Mouse (Mus musculus) intestine, embryonic 14.5 days (tissue): ENCODE measurements around the gene Cd300lb. TPM values are rescaled to one million over a fixed set of nuclear protein-coding genes. Genes with fewer than 3 reads are reported as not detected.

Experiments
- ATAC-seq: fragments of 200-750 bp; cut with Nextera tagmentation; replicated peaks from 2 replicates; pipeline ENCODE4 v1.8.0; 2017; ENCODE audit warnings: low read depth, moderate number of reproducible peaks, moderate TSS enrichment, moderate library complexity; ENCODE audit not compliant: low FRiP score, low TSS enrichment
- DNase-seq: peaks from one replicate; pipeline ENCODE4 v3.0.0-alpha.2; 2018; ENCODE audit warnings: low spot score
- H3K27ac ChIP-seq: fragments of 300-500 bp; sonication (generic); 2 replicates; pipeline ENCODE4 v1.5.1; 2014; ENCODE audit warnings: low read depth, mild to moderate bottlenecking, control low read depth
- H3K27me3 ChIP-seq: fragments of 300-500 bp; sonication (generic); replicated peaks from 2 replicates; pipeline ENCODE4 v1.6.1; 2014; ENCODE audit warnings: low read length, control low read depth; ENCODE audit not compliant: control insufficient read depth, insufficient read depth
- H3K36me3 ChIP-seq: fragments of 300-500 bp; sonication (generic); 2 replicates; pipeline ENCODE4 v1.6.1; 2014; ENCODE audit warnings: low read length, control low read depth; ENCODE audit not compliant: control insufficient read depth, insufficient read depth
- H3K4me1 ChIP-seq: fragments of 300-500 bp; sonication (generic); replicated peaks from 2 replicates; pipeline ENCODE4 v1.6.1; 2014; ENCODE audit warnings: low read length, control low read depth, mixed read lengths; ENCODE audit not compliant: control insufficient read depth, insufficient read depth
- H3K4me2 ChIP-seq: fragments of 300-500 bp; sonication (generic); 2 replicates; pipeline ENCODE4 v1.6.1; 2014; ENCODE audit warnings: low read length
- H3K4me3 ChIP-seq: fragments of 300-500 bp; sonication (generic); 2 replicates; pipeline ENCODE4 v1.5.1; 2014; ENCODE audit warnings: low read depth, low read length, control low read depth, mixed read lengths
- H3K9ac ChIP-seq: fragments of 300-500 bp; sonication (generic); 2 replicates; pipeline ENCODE4 v1.6.1; 2014; ENCODE audit warnings: mild to moderate bottlenecking, low read length
- H3K9me3 ChIP-seq: fragments of 300-500 bp; sonication (generic); 2 replicates; pipeline ENCODE4 v1.6.1; 2016; ENCODE audit warnings: low read length, control low read depth; ENCODE audit not compliant: control insufficient read depth
- WGBS: fragments of 180-500 bp; shearing (Covaris S2); extraction: QIAGEN DNeasy Blood & Tissue Kit; methylation state at CpG from one replicate; pipeline ENCODE4 v1.1.7; 2014; 5-methylcytosine and 5-hydroxymethylcytosine counted together
- polyA plus RNA-seq: library from polyadenylated mRNA; unstranded; fragments of >200 nt; fragmentation: Nextera tagmentation; extraction: Ambion mirVana; gene quantifications from 2 replicates; pipeline ENCODE4 v1.2.1, GENCODE M21; 2014

Gene Cd300lb
- polyA plus RNA-seq, 1 experiment from 2014 or later: 0.20 TPM

GRCm38 (mm10) chr11:114877145-114877544 lies 57.0 kb downstream of the Cd300lb start:
- no peak overlapping the region for H3K9ac ChIP-seq
- no peak overlapping the region for H3K27ac ChIP-seq
- H3K27me3 ChIP-seq: no peaks in the 10 kb centered on the region
- peaks cover 22% of the 10 kb centered on the region for H3K4me1 ChIP-seq
- ATAC-seq (no peak), DNase-seq (peak; percentile 77)
- no peak overlapping the region for H3K4me2 ChIP-seq
- H3K9me3 ChIP-seq: no peaks in the 10 kb centered on the region
- 41% methylated on average over 3 of the region's 3 CpGs for WGBS
- H3K36me3 ChIP-seq: no peaks in the 10 kb centered on the region
- no peak overlapping the region for H3K4me3 ChIP-seq

GRCm38 (mm10) chr11:114876621-114877020 lies 57.6 kb downstream of the Cd300lb start:
- H3K27ac ChIP-seq: no peak overlapping the region
- no peak overlapping the region for H3K4me2 ChIP-seq
- no peak overlapping the region for H3K9ac ChIP-seq
- 43% methylated on average over 2 of the region's 2 CpGs for WGBS
- H3K4me3 ChIP-seq: no peak overlapping the region
- ATAC-seq (no peak), DNase-seq (no peak)
- H3K36me3 ChIP-seq: peaks cover 3% of the 10 kb centered on the region; the same call in 1 of the 2 replicates
- no peaks in the 10 kb centered on the region for H3K9me3 ChIP-seq
- H3K27me3 ChIP-seq: no peaks in the 10 kb centered on the region
- peaks cover 22% of the 10 kb centered on the region for H3K4me1 ChIP-seq

- ATAC-seq: no peak
- peaks cover 7% of the 10 kb centered on the region; the same call in 1 of the 2 replicates for H3K36me3 ChIP-seq
- H3K4me3 ChIP-seq: no peak overlapping the region
- no peaks in the 10 kb centered on the region for H3K27me3 ChIP-seq
- H3K4me1 ChIP-seq: peaks cover 22% of the 10 kb centered on the region
- H3K9ac ChIP-seq: no peak overlapping the region
- no peaks in the 10 kb centered on the region for H3K9me3 ChIP-seq
- no peak overlapping the region for H3K4me2 ChIP-seq
- 30% methylated on average over 7 of the region's 7 CpGs for WGBS
- no peak for DNase-seq
- H3K27ac ChIP-seq: no peak overlapping the region
Measured at GRCm38 (mm10) chr11:114876176-114876575, 58.0 kb downstream of the Cd300lb start.

DNA sequence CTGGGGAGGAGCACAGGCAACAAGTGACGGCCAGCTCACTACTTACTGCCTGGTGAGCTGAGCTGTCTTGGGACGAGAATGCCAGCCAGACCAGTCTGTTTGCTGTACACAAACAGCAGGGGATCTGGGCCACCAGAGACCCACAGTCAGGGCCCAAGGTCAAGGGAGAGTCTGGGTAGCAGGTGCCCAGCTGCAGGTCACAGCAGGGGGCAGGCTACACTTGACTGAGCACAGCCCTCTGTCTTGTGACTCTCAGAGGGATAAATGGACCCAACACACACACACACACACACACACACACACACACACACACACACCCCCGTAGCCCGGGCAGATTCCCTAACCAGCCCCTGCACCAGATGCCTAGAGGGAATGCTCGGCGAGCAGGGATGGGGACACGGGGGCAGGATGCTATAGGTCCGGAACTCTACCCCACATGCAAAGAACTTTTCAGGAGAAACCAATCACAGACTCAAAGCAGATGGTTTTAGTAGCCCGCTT lies 58.8 kb downstream of the Cd300lb start:
- Histone ChIP-seq H3K27ac (no peak overlapping the region), H3K27me3 (no peaks in the 10 kb centered on the region)
- peak; percentile 28; the same call in 1 of the 2 replicates for ATAC-seq

DNA sequence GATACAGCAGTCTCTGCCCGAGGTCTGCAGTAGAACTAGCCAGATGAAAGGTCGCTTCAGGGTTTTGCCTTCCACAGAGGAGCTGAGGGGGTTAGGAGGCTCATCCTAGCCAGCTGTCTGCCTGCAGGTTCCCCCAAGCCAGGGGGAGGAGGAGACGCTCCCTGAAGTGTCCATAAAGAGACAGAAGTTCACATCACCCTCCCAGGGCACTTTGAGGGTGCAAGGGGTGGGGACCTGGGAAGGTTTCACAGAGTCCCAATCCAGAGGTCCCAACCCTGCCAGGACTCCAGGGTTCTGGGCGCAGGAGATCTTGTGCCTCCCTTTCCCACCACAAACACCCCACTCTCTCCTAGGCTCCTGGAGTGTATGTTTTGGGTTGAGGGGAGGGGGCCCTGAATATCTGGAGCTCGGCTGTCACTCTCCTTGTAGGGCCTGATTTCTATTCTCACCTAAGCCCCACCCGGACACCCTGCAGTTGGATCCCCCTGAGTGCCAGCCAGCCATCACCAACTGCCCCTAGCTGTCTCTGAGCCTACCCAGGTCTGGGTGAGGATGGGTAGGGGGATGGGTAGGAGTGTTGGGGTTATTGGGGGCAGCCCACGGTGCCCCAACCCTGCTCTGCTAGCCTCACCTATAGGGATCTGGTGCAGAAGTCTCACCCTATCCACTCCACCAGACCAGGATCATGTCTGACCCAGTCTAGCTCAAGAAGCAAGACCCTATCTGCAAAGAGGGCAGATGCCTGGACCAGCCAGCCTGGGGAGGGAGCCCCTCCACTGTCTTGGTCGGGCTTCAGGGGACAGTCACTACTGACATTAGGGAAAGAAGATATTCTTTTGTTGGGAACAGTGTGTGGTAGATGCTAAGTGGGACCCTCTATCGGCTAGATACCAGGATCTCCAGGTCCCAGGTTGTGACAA lies 59.7 kb downstream of the Cd300lb start:
- WGBS: 50% methylated on average over 9 of the region's 9 CpGs
- no peak overlapping the region for H3K27ac ChIP-seq
- no peak overlapping the region for H3K4me3 ChIP-seq
- no peaks in the 10 kb centered on the region for H3K9me3 ChIP-seq
- H3K9ac ChIP-seq: no peak overlapping the region
- H3K36me3 ChIP-seq: peaks cover 21% of the 10 kb centered on the region
- ATAC-seq (no peak), DNase-seq (no peak)
- no peaks in the 10 kb centered on the region for H3K27me3 ChIP-seq
- H3K4me2 ChIP-seq: no peak overlapping the region
- peaks cover 22% of the 10 kb centered on the region for H3K4me1 ChIP-seq

More for the DNA sequence above, 58.8 kb downstream of the Cd300lb start:
- Histone ChIP-seq H3K4me2 (no peak overlapping the region), H3K4me3 (no peak overlapping the region), H3K4me1 (peaks cover 22% of the 10 kb centered on the region), H3K9me3 (no peaks in the 10 kb centered on the region), H3K36me3 (peaks cover 15% of the 10 kb centered on the region), H3K9ac (no peak overlapping the region)
- DNase-seq: no peak
- WGBS: 9% methylated on average over 9 of the region's 9 CpGs

- Histone ChIP-seq H3K36me3 (peaks cover 27% of the 10 kb centered on the region), H3K4me1 (peaks cover 23% of the 10 kb centered on the region), H3K4me2 (no peak overlapping the region), H3K9me3 (no peaks in the 10 kb centered on the region), H3K27ac (peak overlapping the region; percentile 0; the same call in 1 of the 2 replicates), H3K4me3 (no peak overlapping the region), H3K9ac (no peak overlapping the region), H3K27me3 (no peaks in the 10 kb centered on the region)
- 28% methylated on average over 6 of the region's 6 CpGs for WGBS
- DNase-seq (no peak), ATAC-seq (0 out of 2 replicates have a peak, but pooled peaks have one; percentile 24)
Measured at GRCm38 (mm10) chr11:114873022-114873817, 61.0 kb downstream of the Cd300lb start.

Other genes starting within 250 kb of the Cd300lb start
- 0.14 and 0.24 TPM in 2 replicates for gene Dnaic2, start 207.0 kb downstream of the Cd300lb start, polyA plus RNA-seq
- 0.27 and 1.2 TPM in 2 replicates for gene Kif19a, start 169.0 kb downstream of the Cd300lb start, polyA plus RNA-seq
- 1.2 and 2.9 TPM in 2 replicates for gene Btbd17, start 138.4 kb downstream of the Cd300lb start, polyA plus RNA-seq
- gene Gpr142, start 135.5 kb downstream of the Cd300lb start, polyA plus RNA-seq: 0.16 TPM in 1 of 2 replicates, not detected in the other
- gene Gprc5c, start 83.2 kb downstream of the Cd300lb start, polyA plus RNA-seq: 21.8 and 23.6 TPM in 2 replicates
- gene Cd300a, start 44.3 kb downstream of the Cd300lb start, polyA plus RNA-seq: 0.89 and 1.3 TPM in 2 replicates
- not detected in 2 replicates for gene Cd300c, start 34.8 kb upstream of the Cd300lb start, polyA plus RNA-seq
- gene Cd300ld, start 55.5 kb upstream of the Cd300lb start, polyA plus RNA-seq: 0.13 and 0.15 TPM in 2 replicates
- gene Cd300c2, start 67.5 kb upstream of the Cd300lb start, polyA plus RNA-seq: 1.7 and 3.0 TPM in 2 replicates
- not detected in 2 replicates for gene Cd300ld2, start 81.8 kb upstream of the Cd300lb start, polyA plus RNA-seq
- not detected in 2 replicates for gene Cd300ld4, start 92.6 kb upstream of the Cd300lb start, polyA plus RNA-seq
- not detected in 2 replicates for gene Cd300ld5, start 103.4 kb upstream of the Cd300lb start, polyA plus RNA-seq
- not detected in 2 replicates for gene Cd300ld3, start 114.0 kb upstream of the Cd300lb start, polyA plus RNA-seq
- gene Cd300e, start 127.8 kb upstream of the Cd300lb start, polyA plus RNA-seq: 0.08 and 0.19 TPM in 2 replicates
- 3.3 and 5.0 TPM in 2 replicates for gene Rab37, start 157.0 kb upstream of the Cd300lb start, polyA plus RNA-seq
- 0.27 and 1.0 TPM in 2 replicates for gene Cd300lf, start 199.6 kb upstream of the Cd300lb start, polyA plus RNA-seq
- gene Slc9a3r1, start 229.0 kb upstream of the Cd300lb start, polyA plus RNA-seq: 157 and 165 TPM in 2 replicates